Mouse (Mus musculus) myocyte (in vitro differentiated cells): ENCODE measurements at regions not wholly inside any gene's neighbourhood (a gene's known extent, or its start where the extent isn't known, plus 50 kb on each side); places are given as distances from the start of the nearest gene placed in this dataset.

ENCODE experiments used
- H3K27me3 ChIP-seq: one replicate; pipeline ENCODE4 v1.6.1; 2011; ENCODE audit not compliant: control insufficient read depth, insufficient read depth, insufficient read length
- H3K36me3 ChIP-seq: one replicate; pipeline ENCODE4 v1.6.1; 2011; ENCODE audit not compliant: control insufficient read depth, insufficient read depth
- H3K4me2 ChIP-seq: one replicate; pipeline ENCODE4 v1.6.1; 2011; ENCODE audit warnings: low read depth, control low read depth
- H3K4me3 ChIP-seq: one replicate; pipeline ENCODE4 v1.5.1; 2011; ENCODE audit warnings: mild to moderate bottlenecking, control low read depth, moderate library complexity
- H3K79me2 ChIP-seq: one replicate; pipeline ENCODE4 v1.6.1; 2011; ENCODE audit not compliant: control insufficient read depth, insufficient read depth
- H3ac ChIP-seq: one replicate; pipeline ENCODE4 v1.6.1; 2011; ENCODE audit not compliant: control insufficient read depth, insufficient read length
- CEBPB ChIP-seq: IDR thresholded peaks from 2 replicates; pipeline ENCODE4 v1.6.1; 2011; ENCODE audit warnings: mild to moderate bottlenecking, moderate library complexity; ENCODE audit not compliant: poor library complexity, insufficient read depth, severe bottlenecking
- E2F4 ChIP-seq: IDR thresholded peaks from one replicate; pipeline ENCODE4 v1.6.1; 2011; ENCODE audit warnings: mild to moderate bottlenecking, control low read depth, moderate library complexity; ENCODE audit not compliant: insufficient read depth
- MAX ChIP-seq: IDR thresholded peaks from one replicate; pipeline ENCODE4 v1.6.1; 2011; ENCODE audit warnings: low read depth, mild to moderate bottlenecking, control low read depth
- MYOD1 ChIP-seq, 3 experiments: IDR thresholded peaks; one replicate each; pipeline ENCODE4 v1.6.1; 2011; ENCODE audit warnings: control low read depth in 2 of 3, low read depth in 2 of 3, mild to moderate bottlenecking in 2 of 3, moderate library complexity in 1 of 3; ENCODE audit not compliant: insufficient read length in 2 of 3, control insufficient read depth in 1 of 3
- MYOG ChIP-seq, 3 experiments: IDR thresholded peaks; one replicate each; pipeline ENCODE4 v1.6.1; 2011; ENCODE audit warnings: control low read depth in 2 of 3, low read depth in 2 of 3, mild to moderate bottlenecking in 2 of 3; ENCODE audit not compliant: insufficient read length in 2 of 3, control insufficient read depth in 1 of 3, insufficient read depth in 1 of 3
- POLR2A ChIP-seq: IDR thresholded peaks from one replicate; pipeline ENCODE4 v1.6.1; 2011; ENCODE audit warnings: low read depth, mild to moderate bottlenecking, control low read depth, moderate library complexity; ENCODE audit not compliant: insufficient read length
- POLR2AphosphoS2 ChIP-seq: IDR thresholded peaks from one replicate; pipeline ENCODE4 v1.6.1; 2011; ENCODE audit warnings: low read depth, control low read depth; ENCODE audit not compliant: insufficient read length
- REST ChIP-seq: IDR thresholded peaks from one replicate; pipeline ENCODE4 v1.6.1; 2011; ENCODE audit warnings: mild to moderate bottlenecking, control low read depth, moderate library complexity; ENCODE audit not compliant: insufficient read depth, insufficient read length
- SRF ChIP-seq: IDR thresholded peaks from one replicate; pipeline ENCODE4 v1.6.1; 2011; ENCODE audit warnings: low read depth; ENCODE audit not compliant: control insufficient read depth, insufficient read length
- TCF12 ChIP-seq: IDR thresholded peaks from one replicate; pipeline ENCODE4 v1.6.1; 2011; ENCODE audit warnings: mild to moderate bottlenecking, control low read depth; ENCODE audit not compliant: poor library complexity, insufficient read depth, severe bottlenecking
- TCF3 ChIP-seq: IDR thresholded peaks from one replicate; pipeline ENCODE4 v1.6.1; 2011; ENCODE audit warnings: low read depth, control low read depth; ENCODE audit not compliant: insufficient read length
- USF1 ChIP-seq: IDR thresholded peaks from one replicate; pipeline ENCODE4 v1.6.1; 2011; ENCODE audit warnings: low read depth, mild to moderate bottlenecking, control low read depth, moderate library complexity

- TF ChIP-seq SRF: no peak
- no peak for TF ChIP-seq E2F4
- TF ChIP-seq MAX: no peak
- no peak for TF ChIP-seq REST
- no peak for TF ChIP-seq POLR2AphosphoS2
- TF ChIP-seq CEBPB: no peak
Measured at GRCm38 (mm10) chr16:91156506-91156905, 61.6 kb upstream of the 4932438H23Rik start.

GRCm38 (mm10) chr16:91160679-91161078 is 64.6 kb upstream of the Olig2 start:
- Histone ChIP-seq H3K79me2 (no peaks in the 10 kb centered on the region), H3ac (no peak overlapping the region), H3K27me3 (peaks cover 19% of the 10 kb centered on the region), H3K4me3 (no peak overlapping the region), H3K36me3 (no peaks in the 10 kb centered on the region), H3K4me2 (no peak overlapping the region)
- TF ChIP-seq POLR2AphosphoS2 (no peak), TCF3 (no peak), USF1 (no peak), TCF12 (no peak), MAX (no peak), E2F4 (no peak), CEBPB (no peak), SRF (no peak)

More at GRCm38 (mm10) chr16:91156506-91156905, 61.6 kb upstream of the 4932438H23Rik start:
- no peak overlapping the region for H3K4me3 ChIP-seq
- no peak overlapping the region for H3K4me2 ChIP-seq
- no peaks in the 10 kb centered on the region for H3K36me3 ChIP-seq
- no peak overlapping the region for H3ac ChIP-seq
- no peaks in the 10 kb centered on the region for H3K79me2 ChIP-seq
- H3K27me3 ChIP-seq: peaks cover 9% of the 10 kb centered on the region

- Histone ChIP-seq H3K4me2 (no peak overlapping the region), H3K4me3 (no peak overlapping the region), H3ac (no peak overlapping the region), H3K36me3 (no peaks in the 10 kb centered on the region), H3K79me2 (no peaks in the 10 kb centered on the region), H3K27me3 (peaks cover 19% of the 10 kb centered on the region)
- peak in 1 of 3 experiments; percentile 11 for TF ChIP-seq MYOG (IDR thresholded peaks at IDR 0.05; ENCODE audit: control insufficient read depth in 1 of 3, insufficient read depth in 1 of 3, insufficient read length in 2 of 3, low read depth in 2 of 3)
- TF ChIP-seq MYOD1 (IDR thresholded peaks at IDR 0.05; ENCODE audit: control insufficient read depth in 1 of 3, insufficient read length in 2 of 3, low read depth in 2 of 3): peak in 1 of 3 experiments; percentile 3
- TF ChIP-seq SRF: no peak
Measured at GRCm38 (mm10) chr16:91161616-91162015, 63.6 kb upstream of the Olig2 start.

GRCm38 (mm10) chr16:91162381-91162780 is 62.9 kb upstream of the Olig2 start:
- TF ChIP-seq SRF: no peak
- no peaks in the 10 kb centered on the region for H3K79me2 ChIP-seq
- H3K27me3 ChIP-seq: peaks cover 13% of the 10 kb centered on the region
- H3K36me3 ChIP-seq: no peaks in the 10 kb centered on the region
- H3K4me2 ChIP-seq: no peak overlapping the region
- H3ac ChIP-seq: no peak overlapping the region
- no peak overlapping the region for H3K4me3 ChIP-seq

DNA sequence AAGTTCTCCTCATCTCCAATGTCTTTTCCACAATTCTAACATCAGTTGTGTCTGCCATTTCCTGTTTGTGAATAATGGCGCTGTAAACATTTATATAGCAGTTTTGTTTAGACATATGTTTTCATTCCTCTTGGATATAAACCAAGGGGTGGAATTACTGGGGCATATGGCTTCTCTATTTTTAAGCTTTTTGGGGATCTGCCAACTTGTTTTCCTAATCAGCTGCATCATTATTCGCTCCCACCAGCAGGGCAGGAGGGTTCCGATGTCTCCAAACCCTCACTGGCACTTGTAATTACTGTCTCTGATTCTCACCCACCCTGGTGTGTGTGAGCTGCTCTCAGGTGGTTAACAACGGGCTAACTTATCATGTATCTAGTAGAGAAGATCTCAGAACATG is 59.4 kb upstream of the Olig2 start:
- H3K27me3 ChIP-seq: peaks cover 29% of the 10 kb centered on the region
- H3ac ChIP-seq: no peak overlapping the region
- H3K79me2 ChIP-seq: no peaks in the 10 kb centered on the region
- no peak overlapping the region for H3K4me3 ChIP-seq
- H3K4me2 ChIP-seq: no peak overlapping the region
- TF ChIP-seq USF1 (no peak), POLR2A (no peak), POLR2AphosphoS2 (no peak), MAX (no peak), REST (no peak), CEBPB (no peak), MYOG (IDR thresholded peaks at IDR 0.05; ENCODE audit: control insufficient read depth in 1 of 3, insufficient read depth in 1 of 3, insufficient read length in 2 of 3, low read depth in 2 of 3) (no peak)
- H3K36me3 ChIP-seq: no peaks in the 10 kb centered on the region

DNA sequence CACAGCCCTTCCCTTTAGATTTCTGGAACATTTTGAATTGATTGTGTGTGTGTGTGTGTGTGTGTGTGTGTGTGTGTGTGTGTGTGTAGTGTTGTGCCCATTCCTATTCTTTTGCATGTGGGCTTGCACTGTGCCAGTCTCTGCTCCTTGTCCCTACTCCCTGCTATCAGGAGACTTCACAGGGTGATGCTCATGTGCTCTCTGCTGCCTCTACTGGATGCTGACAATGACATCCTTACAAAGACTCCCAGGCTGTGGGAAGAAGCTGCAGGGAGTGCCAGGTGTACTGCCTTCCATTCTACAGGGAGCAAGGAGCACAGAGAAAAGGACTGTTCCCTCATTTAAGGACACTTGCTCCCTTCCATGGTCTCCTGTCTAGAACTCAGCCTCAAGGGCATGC is 58.4 kb upstream of the Olig2 start:
- no peak overlapping the region for H3K4me2 ChIP-seq
- H3ac ChIP-seq: no peak overlapping the region
- H3K4me3 ChIP-seq: no peak overlapping the region
- no peak for TF ChIP-seq TCF3
- TF ChIP-seq POLR2AphosphoS2: no peak
- TF ChIP-seq CEBPB: no peak
- TF ChIP-seq TCF12: no peak
- no peak for TF ChIP-seq USF1
- no peak for TF ChIP-seq MYOG (IDR thresholded peaks at IDR 0.05; ENCODE audit: control insufficient read depth in 1 of 3, insufficient read depth in 1 of 3, insufficient read length in 2 of 3, low read depth in 2 of 3)
- TF ChIP-seq MYOD1 (IDR thresholded peaks at IDR 0.05; ENCODE audit: control insufficient read depth in 1 of 3, insufficient read length in 2 of 3, low read depth in 2 of 3): no peak
- no peak for TF ChIP-seq MAX
- TF ChIP-seq POLR2A: no peak
- TF ChIP-seq E2F4: no peak
- no peak for TF ChIP-seq SRF
- no peak for TF ChIP-seq REST
- no peaks in the 10 kb centered on the region for H3K79me2 ChIP-seq
- no peaks in the 10 kb centered on the region for H3K36me3 ChIP-seq
- H3K27me3 ChIP-seq: peaks cover 30% of the 10 kb centered on the region
